Mouse (Mus musculus) cerebellum, adult 2 months (tissue): ENCODE measurements around the gene Tas2r135.

Experiments
- CTCF ChIP-seq: fragments of 200-500 bp; IDR thresholded peaks from 2 replicates; pipeline ENCODE4 v1.5.1; 2011; ENCODE audit warnings: low read depth, mild to moderate bottlenecking, control low read depth, low read length, moderate library complexity, borderline replicate concordance; ENCODE audit not compliant: insufficient read depth
- POLR2A ChIP-seq: fragments of 200-500 bp; IDR thresholded peaks from 2 replicates; pipeline ENCODE4 v1.6.1; 2011; ENCODE audit warnings: low read length, control low read depth, borderline replicate concordance; ENCODE audit not compliant: insufficient read depth

GRCm38 (mm10) chr6:42372421-42372815 is 32.8 kb upstream of the Tas2r135 start:
- no peak for TF ChIP-seq POLR2A
- TF ChIP-seq CTCF, result no peak
